In the genomic region with DNA sequence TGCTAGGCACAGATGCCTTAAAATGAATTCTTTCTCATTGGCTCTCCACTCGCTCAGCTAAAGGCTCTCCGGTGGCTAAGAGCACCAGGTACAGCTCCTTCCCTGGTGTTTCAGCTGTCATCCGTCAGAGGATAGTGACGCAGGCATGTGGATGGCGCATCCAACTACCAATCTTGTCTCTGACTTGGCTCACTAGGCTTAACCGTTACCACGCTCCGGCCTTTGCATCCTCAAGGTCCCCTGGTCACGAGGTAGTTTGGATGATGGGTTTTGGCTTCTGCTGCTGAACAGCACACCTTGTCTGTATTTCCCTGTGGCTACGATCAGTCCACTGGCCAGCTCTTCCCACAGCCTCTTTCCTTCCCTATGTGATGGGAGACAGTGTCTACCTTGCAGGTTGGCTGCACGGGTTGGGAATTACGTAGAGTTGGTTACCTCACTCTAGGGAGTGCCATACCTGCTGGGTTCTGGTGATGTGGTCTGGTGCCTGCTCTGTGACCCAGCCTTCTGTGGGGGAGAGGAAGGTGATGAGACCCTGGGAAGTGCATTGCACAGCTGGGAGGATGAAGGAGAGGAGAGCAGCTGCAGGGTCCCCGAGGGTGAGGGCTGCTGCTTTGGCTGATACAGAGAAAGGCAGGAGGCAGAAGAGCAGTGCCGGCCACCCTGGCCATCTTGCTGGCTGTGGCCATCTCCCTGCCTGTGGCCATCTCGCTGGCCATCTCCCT, we compare ENCODE assay signal across 2 mouse cellular contexts.
A peak's percentile ranks its signal among the peaks of the same experiment; 100 is the strongest.
TF ChIP-seq lines count a peak whose summit lies in the region.

No protein-coding gene starts in this region.

TF ChIP-seq in CH12.LX, 34 proteins besides CTCF, POLR2A, EP300 and RAD21:
- TF ChIP-seq E2F4 (IDR thresholded peaks at IDR 0.05; ENCODE audit: insufficient replicate concordance, low read depth, low read length) (no peak), MXI1 (IDR thresholded peaks at IDR 0.05; ENCODE audit: low read depth, low read length) (no peak), JUN (IDR thresholded peaks at IDR 0.05; ENCODE audit: insufficient read depth, low read depth, low read length) (no peak), POLR2AphosphoS2 (IDR thresholded peaks at IDR 0.05; ENCODE audit: low read depth, low read length) (no peak), PAX5 (IDR thresholded peaks at IDR 0.05; ENCODE audit: low read length) (no peak), ELF1 (IDR thresholded peaks at IDR 0.05; ENCODE audit: low read depth, low read length) (no peak), HCFC1 (IDR thresholded peaks at IDR 0.05; ENCODE audit: low read depth, low read length) (no peak), NRF1 (IDR thresholded peaks at IDR 0.05; ENCODE audit: low read depth, low read length) (no peak), RCOR1 (conservative IDR thresholded peaks at IDR 0.05; ENCODE audit: low read depth, low read length) (no peak), SIN3A (IDR thresholded peaks at IDR 0.05; ENCODE audit: low read length) (no peak), NELFE (IDR thresholded peaks at IDR 0.05; ENCODE audit: low read depth, low read length) (no peak), ZMIZ1 (IDR thresholded peaks at IDR 0.05; ENCODE audit: low read depth, low read length) (no peak), MEF2A (IDR thresholded peaks at IDR 0.05; ENCODE audit: borderline replicate concordance, low read depth, low read length) (no peak), ZNF384 (IDR thresholded peaks at IDR 0.05; ENCODE audit: low read depth, low read length) (no peak), CHD2 (IDR thresholded peaks at IDR 0.05; ENCODE audit: low read length) (no peak)

TF ChIP-seq in myocyte, 11 proteins besides CTCF, POLR2A, EP300 and RAD21:
- TF ChIP-seq MYOG (IDR thresholded peaks at IDR 0.05; ENCODE audit: control insufficient read depth in 1 of 3, insufficient read depth in 1 of 3, insufficient read length in 2 of 3, low read depth in 2 of 3) (no peak), CEBPB (IDR thresholded peaks at IDR 0.05; ENCODE audit: insufficient read depth, poor library complexity, severe bottlenecking) (no peak), POLR2AphosphoS2 (IDR thresholded peaks at IDR 0.05; ENCODE audit: insufficient read length, low read depth) (peak; percentile 52)
